Mouse (Mus musculus) lung, adult 2 months (tissue): ENCODE results near the gene A3galt2. TPM values are rescaled to one million over a fixed set of nuclear protein-coding genes. Genes with fewer than 3 reads are reported as not detected.

Experiments used
- DNase-seq: peaks from one replicate; pipeline ENCODE4 v3.0.0; 2022
- H3K4me1 ChIP-seq: fragments of 200-500 bp; 2 replicates; pipeline ENCODE4 v1.6.1; 2011; ENCODE audit warnings: low read length; ENCODE audit not compliant: control insufficient read depth, insufficient read depth
- H3K4me3 ChIP-seq: fragments of 200-500 bp; replicated peaks from 2 replicates; pipeline ENCODE3; 2011; ENCODE audit warnings: low read depth, mild to moderate bottlenecking, control low read depth, low read length; ENCODE audit errors: extremely low read depth
- CTCF ChIP-seq: fragments of 200-500 bp; IDR thresholded peaks from 2 replicates; pipeline ENCODE4 v1.5.1; 2011; ENCODE audit warnings: mild to moderate bottlenecking, low read length, control low read depth; ENCODE audit not compliant: insufficient read depth
- POLR2A ChIP-seq: fragments of 200-500 bp; IDR thresholded peaks from 2 replicates; pipeline ENCODE4 v1.6.1; 2011; ENCODE audit warnings: low read depth, mild to moderate bottlenecking, control low read depth, low read length, borderline replicate concordance; ENCODE audit errors: extremely low read depth
- WGBS: fragments of 180-500 bp; shearing (Covaris S2); methylation state at CpG from one replicate; pipeline ENCODE4 v1.1.7; 2018; 5-methylcytosine and 5-hydroxymethylcytosine counted together
- polyA plus RNA-seq: library from polyadenylated mRNA; depleted of rRNA; stranded (reverse); fragments of >200 nt; gene quantifications from 2 replicates; pipeline ENCODE4 v1.2.3, GENCODE M21; 2012

A3galt2 gene
- polyA plus RNA-seq, 1 experiment = 0.34 TPM

DNA sequence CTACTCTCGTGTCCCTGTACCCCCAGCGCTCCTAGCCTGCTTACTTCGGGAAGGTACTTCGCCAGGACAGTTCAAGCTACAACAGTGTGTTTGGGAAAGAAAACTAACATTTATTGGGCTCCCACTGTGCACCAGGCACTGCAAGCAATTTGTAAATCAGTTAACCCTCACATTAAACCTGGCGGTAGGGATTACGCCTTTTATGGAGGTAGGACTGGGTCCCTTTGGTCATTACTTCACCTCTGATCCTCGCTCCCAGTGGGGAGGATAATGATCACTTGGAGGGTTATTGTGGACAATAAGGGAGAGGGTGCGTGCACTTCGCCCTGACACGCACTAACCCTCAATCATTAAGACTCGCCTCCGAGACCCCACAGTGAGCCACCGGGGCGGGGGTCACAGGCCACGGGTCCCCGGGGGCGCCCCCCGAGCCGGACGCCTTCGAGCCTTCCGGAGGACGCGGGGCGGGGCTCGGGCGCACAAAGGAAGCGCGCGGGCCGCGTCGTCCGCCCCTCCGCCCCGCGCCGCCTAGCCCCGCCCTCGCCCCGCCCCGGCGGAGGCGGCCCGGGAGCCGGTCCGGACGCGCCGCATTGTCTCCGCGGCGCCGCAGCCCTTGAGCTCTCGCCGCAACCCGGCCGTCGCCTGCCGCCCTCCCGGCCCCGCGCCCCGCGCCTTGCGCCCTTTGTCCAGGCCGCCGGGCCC, 28.0 kb upstream of the A3galt2 start:
- WGBS = 5% methylated on average over 37 of the region's 68 CpGs
- DNase-seq = peak; percentile 81
- TF ChIP-seq CTCF (no peak), POLR2A (peak; percentile 66; the same call in 1 of the 2 replicates)
- Histone ChIP-seq H3K4me1 (peaks cover 16% of the 10 kb centered on the region), H3K4me3 (peak overlapping the region; percentile 93)

DNA sequence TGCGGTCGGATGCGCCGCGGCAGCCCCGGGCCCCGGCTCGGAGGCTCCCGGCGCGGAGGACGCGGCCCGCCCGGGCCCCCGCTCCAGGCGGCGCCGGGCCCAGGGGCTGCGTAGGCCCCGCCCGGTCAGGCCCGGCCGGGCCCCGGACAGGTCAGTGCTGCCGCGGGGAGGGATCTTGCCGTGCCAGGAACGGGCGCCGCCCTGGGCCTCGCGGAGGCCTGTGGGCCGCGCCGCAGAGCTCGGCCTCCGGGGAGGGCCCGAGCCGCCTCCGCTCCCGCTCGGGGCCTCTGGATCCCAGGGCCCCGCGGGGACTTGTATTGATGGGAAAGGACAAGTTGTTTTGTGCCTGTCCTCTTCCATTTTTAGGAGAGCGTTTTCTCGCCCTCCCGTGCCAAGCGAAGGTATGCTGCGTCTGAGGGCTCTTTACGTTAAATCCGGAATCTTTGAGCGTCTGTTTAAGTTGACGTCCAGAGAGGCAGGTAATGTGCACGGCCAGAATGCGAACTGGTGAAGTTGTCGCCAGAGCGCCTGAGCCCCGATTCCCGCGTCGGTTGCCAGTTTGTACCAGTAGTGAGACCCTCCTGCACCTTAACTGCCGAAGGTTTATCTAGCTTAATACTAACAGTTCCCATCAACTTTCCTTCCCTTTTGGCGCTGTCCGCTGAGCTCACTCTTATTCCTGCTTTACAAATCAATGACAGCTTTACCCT, 27.3 kb upstream of the A3galt2 start:
- peak overlapping the region; percentile 92 for H3K4me3 ChIP-seq
- TF ChIP-seq CTCF = no peak
- TF ChIP-seq POLR2A = no peak
- WGBS = under 1% methylated on average over 56 of the region's 65 CpGs
- peaks cover 18% of the 10 kb centered on the region for H3K4me1 ChIP-seq
- DNase-seq = peak; percentile 57

- 0% methylated on average over 5 of the region's 5 CpGs for WGBS
- TF ChIP-seq CTCF = no peak
- TF ChIP-seq POLR2A = no peak
- Histone ChIP-seq H3K4me1 (peaks cover 22% of the 10 kb centered on the region), H3K4me3 (peak overlapping the region; percentile 92)
- DNase-seq = no peak
Observed at GRCm38 (mm10) chr4:128728431-128728851, 26.7 kb upstream of the A3galt2 start.

GRCm38 (mm10) chr4:128729033-128729708, 26.0 kb upstream of the A3galt2 start:
- no peak for DNase-seq
- 13% methylated on average over 15 of the region's 15 CpGs for WGBS
- H3K4me1 ChIP-seq = peaks cover 28% of the 10 kb centered on the region
- TF ChIP-seq CTCF (no peak), POLR2A (no peak)
- peak overlapping the region; percentile 51 for H3K4me3 ChIP-seq

DNA sequence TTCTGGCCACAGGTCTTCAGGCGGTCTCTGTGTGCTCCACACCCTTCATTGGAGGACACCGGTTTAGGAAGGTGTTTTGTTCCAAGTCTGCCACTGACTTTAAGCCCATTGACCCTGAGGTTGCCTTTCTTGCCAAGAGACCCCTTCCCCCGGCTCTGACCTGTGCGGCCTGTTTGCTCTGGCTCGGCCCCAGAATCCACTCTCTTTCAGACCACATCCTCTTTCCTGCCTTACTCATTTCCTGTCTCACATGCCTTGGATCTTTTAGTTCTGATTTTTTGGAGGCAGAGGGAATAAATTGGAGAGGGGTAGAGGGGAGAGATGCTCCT, 25.5 kb upstream of the A3galt2 start:
- DNase-seq = peak; percentile 45
- TF ChIP-seq POLR2A (no peak), CTCF (no peak)
- peak overlapping the region; percentile 29 for H3K4me3 ChIP-seq
- H3K4me1 ChIP-seq = peaks cover 32% of the 10 kb centered on the region
- 7% methylated on average over 5 of the region's 5 CpGs for WGBS

DNA sequence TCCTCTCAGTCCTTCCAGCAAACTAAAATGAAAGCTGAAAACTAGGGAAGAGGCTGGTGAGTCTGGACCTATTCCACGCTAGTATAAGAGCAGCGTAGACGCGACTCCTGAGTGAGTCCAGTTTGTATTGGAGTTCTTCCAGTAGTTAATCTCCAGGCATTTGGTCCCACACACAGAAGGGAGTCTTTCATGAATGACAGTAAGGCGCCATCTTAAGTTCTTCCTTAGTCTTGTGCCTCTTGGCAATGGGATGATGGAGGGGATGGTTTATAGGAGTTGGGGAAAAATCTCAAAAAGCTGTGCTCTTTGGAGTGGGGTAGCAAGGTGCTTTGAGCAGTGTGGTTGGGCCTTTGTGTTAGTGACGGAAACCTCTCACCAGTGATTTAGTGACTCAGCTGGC, 24.9 kb upstream of the A3galt2 start:
- 26% methylated on average over 6 of the region's 6 CpGs for WGBS

GRCm38 (mm10) chr4:128732794-128733193, 22.4 kb upstream of the A3galt2 start:
- peaks cover 54% of the 10 kb centered on the region for H3K4me1 ChIP-seq
- no peak for DNase-seq
- 8% methylated on average over 5 of the region's 5 CpGs for WGBS
- H3K4me3 ChIP-seq = no peak overlapping the region
- TF ChIP-seq CTCF (no peak), POLR2A (no peak)

More for the DNA sequence above, 24.9 kb upstream of the A3galt2 start:
- peaks cover 37% of the 10 kb centered on the region for H3K4me1 ChIP-seq
- TF ChIP-seq CTCF (no peak), POLR2A (no peak)
- H3K4me3 ChIP-seq = no peak overlapping the region
- no peak for DNase-seq

GRCm38 (mm10) chr4:128733496-128733895, 21.7 kb upstream of the A3galt2 start:
- H3K4me3 ChIP-seq = no peak overlapping the region
- H3K4me1 ChIP-seq = peaks cover 59% of the 10 kb centered on the region
- DNase-seq = peak; percentile 40
- 10% methylated on average over 6 of the region's 6 CpGs for WGBS
- TF ChIP-seq CTCF (no peak), POLR2A (no peak)

- Histone ChIP-seq H3K4me1 (peaks cover 56% of the 10 kb centered on the region), H3K4me3 (no peak overlapping the region)
- WGBS = 5% methylated on average over 5 of the region's 5 CpGs
- peak; percentile 68 for DNase-seq
- TF ChIP-seq POLR2A (no peak), CTCF (no peak)
Observed at GRCm38 (mm10) chr4:128734217-128734616, 20.9 kb upstream of the A3galt2 start.
